Mouse (Mus musculus) lung, adult 2 months (tissue): ENCODE data around the gene N4bp2l2.

Experiments used
- CTCF ChIP-seq: fragments of 200-500 bp; IDR thresholded peaks from 2 replicates; pipeline ENCODE4 v1.5.1; 2011; ENCODE audit warnings: mild to moderate bottlenecking, low read length, control low read depth; ENCODE audit not compliant: insufficient read depth
- POLR2A ChIP-seq: fragments of 200-500 bp; IDR thresholded peaks from 2 replicates; pipeline ENCODE4 v1.6.1; 2011; ENCODE audit warnings: low read depth, mild to moderate bottlenecking, control low read depth, low read length, borderline replicate concordance; ENCODE audit errors: extremely low read depth

GRCm38 (mm10) chr5:150644926-150645325 lies 21.1 kb downstream of the N4bp2l2 start:
- TF ChIP-seq POLR2A, result no peak
- no peak for TF ChIP-seq CTCF
